Mouse (Mus musculus): ENCODE data around the gene Wfdc5. TPM values are rescaled to one million over a fixed set of nuclear protein-coding genes. Genes with fewer than 3 reads are reported as not detected.

Wfdc5 gene
- polyA plus RNA-seq, 1 experiment, result not detected

DNA sequence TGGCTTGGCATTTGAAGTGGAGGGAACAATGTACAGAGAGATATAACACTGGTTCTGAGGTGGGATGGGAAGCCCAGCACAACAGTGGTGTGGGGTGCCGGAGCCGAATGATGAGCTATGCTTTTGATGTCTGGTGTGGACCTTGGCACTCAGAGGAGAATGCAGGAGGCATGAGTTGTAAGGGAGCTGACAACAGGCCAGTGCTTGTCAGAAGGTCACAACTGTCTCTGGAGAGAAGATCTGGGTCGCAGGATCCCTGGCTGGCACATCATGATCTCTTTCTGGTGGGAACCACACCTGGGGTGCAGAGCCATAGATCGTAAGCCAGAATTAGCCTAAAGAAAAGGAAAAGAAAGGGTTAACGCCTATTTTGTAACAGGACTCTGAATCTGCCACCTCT is 4.7 kb downstream of the Wfdc5 start:
- Histone ChIP-seq H3K4me3 (ENCODE audit: insufficient read depth, low read length) (no peak overlapping the region), H3K27ac (ENCODE audit: insufficient read depth, low read length) (no peak overlapping the region)
- TF ChIP-seq CTCF (IDR thresholded peaks at IDR 0.05; ENCODE audit: extremely low read depth, insufficient read depth, low read length) (no peak), POLR2A (IDR thresholded peaks at IDR 0.05; ENCODE audit: extremely low read depth, insufficient read depth, low read length) (no peak)

DNA sequence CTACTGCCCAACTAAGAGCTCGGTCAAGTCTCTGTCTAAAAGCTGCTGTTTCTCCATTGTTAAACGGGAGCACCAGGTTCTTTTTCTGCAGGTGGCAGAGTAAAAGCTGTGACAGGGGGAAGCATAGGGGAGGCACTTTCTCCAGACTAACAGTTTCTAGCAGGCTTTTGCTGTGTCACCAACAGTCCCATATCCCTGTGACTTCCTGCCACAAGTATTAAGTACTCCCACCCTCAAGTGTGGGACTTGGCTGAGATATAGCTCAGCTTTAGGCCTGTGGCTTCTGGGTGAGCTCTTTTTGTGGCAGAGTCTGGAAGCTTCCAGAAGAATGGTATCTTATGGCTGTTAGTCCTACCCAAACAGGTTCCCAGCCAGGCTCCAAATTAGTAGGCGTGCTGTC is 6.7 kb downstream of the Wfdc5 start:
- TF ChIP-seq CTCF (IDR thresholded peaks at IDR 0.05; ENCODE audit: extremely low read depth, insufficient read depth, low read length), result no peak
- no peak for TF ChIP-seq POLR2A (IDR thresholded peaks at IDR 0.05; ENCODE audit: extremely low read depth, insufficient read depth, low read length)
- peaks cover 5% of the 10 kb centered on the region; the same call in 1 of the 2 replicates for H3K4me1 ChIP-seq (ENCODE audit: control insufficient read depth, insufficient read depth, low read length)
- H3K27ac ChIP-seq (ENCODE audit: insufficient read depth, low read length), result no peak overlapping the region
- no peak overlapping the region for H3K4me3 ChIP-seq (ENCODE audit: insufficient read depth, low read length)

More for the DNA sequence above, 4.7 kb downstream of the Wfdc5 start:
- H3K4me1 ChIP-seq (ENCODE audit: control insufficient read depth, insufficient read depth, low read length), result peaks cover 5% of the 10 kb centered on the region; the same call in 1 of the 2 replicates

DNA sequence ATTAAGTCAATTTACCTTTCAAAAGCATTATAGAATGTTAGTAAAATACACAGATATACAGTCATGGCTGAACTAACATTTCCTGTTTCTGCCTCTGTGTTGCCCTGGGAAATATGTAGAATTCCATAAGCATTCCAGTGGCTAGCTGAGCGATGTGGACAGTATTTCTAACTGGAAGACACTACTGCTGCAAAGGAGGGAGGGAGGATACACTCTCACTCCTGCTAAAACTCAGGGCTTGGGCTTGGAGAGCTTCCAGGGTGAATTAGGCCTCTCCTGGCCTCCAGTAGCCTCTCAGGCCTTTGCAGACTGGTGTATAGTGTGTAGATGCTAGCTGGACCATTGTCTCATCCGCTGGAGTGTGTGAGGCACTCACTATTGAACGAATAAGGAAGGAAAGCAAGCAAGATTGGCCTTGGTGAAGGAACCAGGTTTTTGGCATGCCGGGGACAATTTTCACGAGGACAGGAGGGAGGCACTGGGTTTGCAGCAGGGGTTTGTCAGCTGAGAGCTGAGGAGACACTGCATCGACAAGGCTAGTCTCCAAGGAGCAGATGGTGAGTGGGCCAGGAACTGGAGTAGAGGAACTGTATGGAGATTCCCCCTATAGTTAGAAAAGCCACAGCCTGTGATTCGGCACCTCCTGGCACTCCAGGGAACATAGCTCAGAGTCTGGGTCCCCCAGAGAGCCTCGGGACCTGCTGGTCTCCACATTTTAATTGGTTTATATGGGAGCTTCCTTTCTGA is 7.7 kb downstream of the Wfdc5 start:
- Histone ChIP-seq H3K4me3 (ENCODE audit: insufficient read depth, low read length) (no peak overlapping the region), H3K27ac (ENCODE audit: insufficient read depth, low read length) (0 out of 2 replicates have a peak overlapping the region, but pooled peaks have one; percentile 8), H3K4me1 (ENCODE audit: control insufficient read depth, insufficient read depth, low read length) (peaks cover 5% of the 10 kb centered on the region; the same call in 1 of the 2 replicates)
- no peak for TF ChIP-seq CTCF (IDR thresholded peaks at IDR 0.05; ENCODE audit: extremely low read depth, insufficient read depth, low read length)
- no peak for TF ChIP-seq POLR2A (IDR thresholded peaks at IDR 0.05; ENCODE audit: extremely low read depth, insufficient read depth, low read length)

DNA sequence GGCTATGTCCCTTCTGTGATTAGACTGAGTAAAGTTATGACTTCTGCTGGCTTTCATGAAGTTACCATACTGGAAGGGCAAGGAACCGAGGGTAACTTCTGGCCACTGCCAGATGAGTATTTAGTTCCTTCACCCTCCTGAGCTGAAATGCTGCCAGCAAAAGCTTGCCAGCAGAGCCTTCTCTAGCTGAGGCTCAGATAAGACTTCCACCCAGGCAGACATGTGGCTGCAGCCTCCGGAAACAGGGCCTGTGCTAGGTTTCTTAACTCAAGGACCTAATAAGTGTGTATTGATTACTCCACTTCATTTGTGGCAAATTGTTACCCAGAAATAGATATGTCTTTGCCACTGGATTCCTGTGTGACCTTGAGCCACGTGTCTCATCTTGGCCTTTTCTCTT is 9.1 kb downstream of the Wfdc5 start:
- H3K27ac ChIP-seq (ENCODE audit: insufficient read depth, low read length), result no peak overlapping the region
- no peak for TF ChIP-seq CTCF (IDR thresholded peaks at IDR 0.05; ENCODE audit: extremely low read depth, insufficient read depth, low read length)
- no peak for TF ChIP-seq POLR2A (IDR thresholded peaks at IDR 0.05; ENCODE audit: extremely low read depth, insufficient read depth, low read length)
- H3K4me1 ChIP-seq (ENCODE audit: control insufficient read depth, insufficient read depth, low read length), result peaks cover 5% of the 10 kb centered on the region; the same call in 1 of the 2 replicates
- no peak overlapping the region for H3K4me3 ChIP-seq (ENCODE audit: insufficient read depth, low read length)

DNA sequence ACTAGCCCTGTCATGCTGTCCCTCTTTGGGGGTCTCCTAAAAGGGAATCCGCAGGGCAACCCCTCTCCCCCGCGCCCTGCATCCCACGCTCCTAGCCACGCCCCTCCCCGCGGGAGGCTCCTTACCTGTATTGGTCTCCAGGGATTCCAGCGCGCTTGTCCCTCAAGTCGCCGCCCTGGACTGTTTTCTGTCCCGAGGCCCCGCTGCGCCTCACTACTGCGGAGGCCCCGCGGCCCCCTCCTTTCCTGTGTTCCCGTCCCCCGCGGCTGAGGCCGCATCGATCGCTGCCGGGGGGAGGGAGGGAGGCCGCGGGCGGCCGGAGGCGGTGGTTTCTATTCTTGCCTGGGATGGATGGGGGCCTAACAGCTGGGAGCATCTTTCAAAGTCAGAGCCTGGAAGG is 11.6 kb downstream of the Wfdc5 start, which contains the start of gene Kcns1:
Kcns1 (minus strand) TSS at position 212 of the 400 bp plus-strand sequence.
- Histone ChIP-seq H3K27ac (ENCODE audit: insufficient read depth, low read length) (no peak within 1 kb of the TSS), H3K4me3 (ENCODE audit: insufficient read depth, low read length) (peak within 1 kb of the TSS; percentile 19), H3K4me1 (ENCODE audit: control insufficient read depth, insufficient read depth, low read length) (peaks cover 4% of the 10 kb centered on the region; the same call in 1 of the 2 replicates)
- TF ChIP-seq CTCF (IDR thresholded peaks at IDR 0.05; ENCODE audit: extremely low read depth, insufficient read depth, low read length), result no peak
- TF ChIP-seq POLR2A (IDR thresholded peaks at IDR 0.05; ENCODE audit: extremely low read depth, insufficient read depth, low read length), result no peak

DNA sequence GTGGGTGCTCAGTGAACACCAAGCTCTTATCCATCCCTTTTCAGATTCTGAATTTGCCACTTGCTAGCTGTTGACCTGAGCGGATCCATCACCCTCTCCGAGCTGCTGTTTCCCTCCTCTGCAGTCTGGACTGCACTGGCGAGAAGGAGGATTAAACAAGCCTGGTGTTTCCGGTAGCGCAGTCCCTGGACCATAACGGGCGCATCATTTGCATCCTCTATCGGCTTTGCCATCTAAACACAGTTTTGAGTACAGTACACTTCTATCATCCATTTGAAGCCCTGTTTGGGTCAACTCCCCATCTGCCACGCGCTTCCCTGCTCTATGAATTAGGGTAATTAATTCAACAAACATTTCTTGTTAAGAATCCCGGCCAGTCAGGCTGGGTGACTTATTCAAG is 12.2 kb downstream of the Wfdc5 start:
- peak overlapping the region; percentile 19; the same call in 1 of the 2 replicates for H3K4me3 ChIP-seq (ENCODE audit: insufficient read depth, low read length)
- peaks cover 1% of the 10 kb centered on the region; the same call in 1 of the 2 replicates for H3K4me1 ChIP-seq (ENCODE audit: control insufficient read depth, insufficient read depth, low read length)
- no peak overlapping the region for H3K27ac ChIP-seq (ENCODE audit: insufficient read depth, low read length)
- no peak for TF ChIP-seq CTCF (IDR thresholded peaks at IDR 0.05; ENCODE audit: extremely low read depth, insufficient read depth, low read length)
- no peak for TF ChIP-seq POLR2A (IDR thresholded peaks at IDR 0.05; ENCODE audit: extremely low read depth, insufficient read depth, low read length)

DNA sequence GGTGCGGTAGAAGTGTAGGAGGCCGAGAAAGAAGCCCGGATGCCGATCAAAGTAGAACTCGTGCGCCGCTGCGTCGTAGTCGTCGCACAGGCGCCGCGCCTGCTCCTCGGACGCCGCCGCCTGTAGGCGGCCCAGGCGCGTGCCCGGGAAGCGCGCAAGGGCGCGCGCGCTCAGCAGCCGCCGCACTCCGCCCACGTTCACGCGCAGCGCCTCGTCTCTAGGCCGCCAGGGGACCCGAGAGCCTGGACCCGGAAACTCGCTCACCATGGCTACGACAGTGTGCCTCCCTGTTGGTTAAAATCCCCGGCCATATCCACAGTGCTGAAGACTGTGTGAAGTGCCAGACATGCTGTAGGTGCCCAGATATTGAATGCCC is 14.0 kb downstream of the Wfdc5 start:
- no peak overlapping the region for H3K27ac ChIP-seq (ENCODE audit: insufficient read depth, low read length)
- peak overlapping the region; percentile 26 for H3K4me3 ChIP-seq (ENCODE audit: insufficient read depth, low read length)
- TF ChIP-seq POLR2A (IDR thresholded peaks at IDR 0.05; ENCODE audit: extremely low read depth, insufficient read depth, low read length), result no peak
- TF ChIP-seq CTCF (IDR thresholded peaks at IDR 0.05; ENCODE audit: extremely low read depth, insufficient read depth, low read length), result no peak
- peaks cover under 1% of the 10 kb centered on the region; the same call in 1 of the 2 replicates for H3K4me1 ChIP-seq (ENCODE audit: control insufficient read depth, insufficient read depth, low read length)

DNA sequence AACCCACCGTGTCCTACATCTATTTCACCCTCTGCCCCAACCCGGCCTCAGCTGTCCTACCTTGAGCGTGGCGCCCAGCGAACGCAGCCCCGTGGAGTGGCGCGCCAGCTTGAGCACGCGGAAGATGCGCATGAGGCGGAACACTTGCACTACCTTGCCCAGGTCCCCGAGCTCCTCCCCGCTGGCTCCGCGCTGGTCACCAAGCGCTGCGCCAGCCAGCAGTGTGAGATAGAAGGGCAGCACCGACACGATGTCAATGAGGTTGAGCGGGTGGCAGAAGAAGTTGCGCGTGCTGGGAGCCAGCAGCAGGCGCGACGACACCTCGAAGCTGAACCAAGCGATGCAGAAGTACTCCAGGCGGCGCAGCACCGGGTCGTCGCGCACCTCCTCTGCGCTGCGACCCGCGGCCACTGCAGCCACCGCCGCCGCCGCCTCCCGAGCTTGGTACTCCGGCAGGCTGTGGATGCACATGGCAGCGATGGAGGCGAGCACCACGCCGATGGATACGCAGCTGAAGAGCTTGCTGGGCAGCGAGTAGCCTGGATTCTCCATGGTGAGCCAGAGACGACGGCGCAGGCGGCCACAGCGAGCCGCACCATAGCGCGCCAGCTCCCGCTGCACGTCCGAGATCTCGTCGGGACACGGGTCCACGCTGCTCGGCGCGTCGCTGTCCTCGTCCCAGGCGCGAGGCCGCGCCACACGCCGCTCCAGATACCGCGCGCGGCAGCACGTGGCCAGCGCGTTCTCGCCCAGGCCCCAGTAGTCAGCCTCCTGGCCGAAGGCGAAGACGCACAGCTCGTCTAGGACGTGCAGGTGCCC is 14.6 kb downstream of the Wfdc5 start:
- Histone ChIP-seq H3K4me3 (ENCODE audit: insufficient read depth, low read length) (peak overlapping the region; percentile 26), H3K27ac (ENCODE audit: insufficient read depth, low read length) (no peak overlapping the region), H3K4me1 (ENCODE audit: control insufficient read depth, insufficient read depth, low read length) (no peaks in the 10 kb centered on the region; the same call in 1 of the 2 replicates)
- TF ChIP-seq CTCF (IDR thresholded peaks at IDR 0.05; ENCODE audit: extremely low read depth, insufficient read depth, low read length), result no peak

DNA sequence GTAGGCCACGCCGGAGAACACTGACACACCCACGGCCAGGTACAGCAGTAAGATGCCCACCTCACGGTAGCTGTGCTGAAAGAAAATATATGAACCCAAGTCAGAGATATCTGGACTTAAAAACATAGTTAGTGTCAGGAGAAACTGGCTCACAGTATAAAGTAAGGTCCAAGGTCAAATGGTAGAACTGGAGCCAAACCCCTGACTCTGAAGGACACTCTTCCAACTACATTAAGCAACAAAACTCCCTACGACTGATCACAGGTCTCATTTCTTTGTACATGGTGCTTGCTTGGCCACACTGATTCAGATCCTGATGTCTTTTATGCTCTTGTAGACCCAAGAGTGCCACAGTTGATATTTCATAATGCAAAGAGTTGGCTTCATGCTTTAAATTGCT is 17.6 kb downstream of the Wfdc5 start:
- Histone ChIP-seq H3K4me1 (ENCODE audit: control insufficient read depth, insufficient read depth, low read length) (no peaks in the 10 kb centered on the region; the same call in 1 of the 2 replicates), H3K27ac (ENCODE audit: insufficient read depth, low read length) (no peak overlapping the region), H3K4me3 (ENCODE audit: insufficient read depth, low read length) (no peak overlapping the region)
- TF ChIP-seq POLR2A (IDR thresholded peaks at IDR 0.05; ENCODE audit: extremely low read depth, insufficient read depth, low read length), result no peak
- TF ChIP-seq CTCF (IDR thresholded peaks at IDR 0.05; ENCODE audit: extremely low read depth, insufficient read depth, low read length), result no peak
